Mouse (Mus musculus): ENCODE data around the gene Gm11549. TPM values are rescaled to one million over a fixed set of nuclear protein-coding genes. Genes with fewer than 3 reads are reported as not detected.

The Gm11549 gene
- polyA plus RNA-seq, 1 experiment, result not detected

DNA sequence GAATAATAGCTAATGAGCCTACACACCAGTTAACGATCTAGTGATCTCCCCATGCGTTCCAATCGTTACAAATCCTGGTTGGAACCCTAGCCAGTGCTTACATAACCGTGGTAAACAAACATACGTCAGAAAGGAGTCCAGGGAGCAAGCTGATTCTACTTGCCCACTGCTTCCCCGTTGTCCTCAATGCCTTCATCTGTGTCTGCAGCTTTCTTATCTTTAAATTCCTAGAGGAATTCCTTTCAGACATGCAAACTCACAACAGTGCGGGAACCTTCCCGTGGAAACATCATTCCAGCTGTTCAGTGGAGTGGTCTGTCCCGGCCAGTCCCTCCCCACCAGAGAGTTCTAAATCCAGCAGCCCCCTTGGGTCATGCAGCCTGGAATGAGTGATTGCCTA, 38.7 kb downstream of the Gm11549 start:
- Histone ChIP-seq H3K36me3 (ENCODE audit: control insufficient read depth, insufficient read depth) (no peaks in the 10 kb centered on the region), H3ac (ENCODE audit: control insufficient read depth, insufficient read length) (no peak overlapping the region), H3K4me2 (ENCODE audit: low read depth) (no peak overlapping the region), H3K27me3 (ENCODE audit: control insufficient read depth, insufficient read depth, insufficient read length) (no peaks in the 10 kb centered on the region), H3K79me2 (ENCODE audit: control insufficient read depth, insufficient read depth) (no peaks in the 10 kb centered on the region), H3K4me3 (no peak overlapping the region)
- no peak for TF ChIP-seq POLR2A (IDR thresholded peaks at IDR 0.05; ENCODE audit: insufficient read length, low read depth)
- no peak for TF ChIP-seq MYOG (IDR thresholded peaks at IDR 0.05; ENCODE audit: control insufficient read depth in 1 of 3, insufficient read depth in 1 of 3, insufficient read length in 2 of 3, low read depth in 2 of 3)
- no peak for TF ChIP-seq POLR2AphosphoS2 (IDR thresholded peaks at IDR 0.05; ENCODE audit: insufficient read length, low read depth)
- TF ChIP-seq MYOD1 (IDR thresholded peaks at IDR 0.05; ENCODE audit: control insufficient read depth in 1 of 3, insufficient read length in 2 of 3, low read depth in 2 of 3), result no peak
- TF ChIP-seq E2F4 (IDR thresholded peaks at IDR 0.05; ENCODE audit: insufficient read depth), result no peak
- TF ChIP-seq SRF (IDR thresholded peaks at IDR 0.05; ENCODE audit: control insufficient read depth, insufficient read length, low read depth), result no peak
- no peak for TF ChIP-seq CEBPB (IDR thresholded peaks at IDR 0.05; ENCODE audit: insufficient read depth, poor library complexity, severe bottlenecking)
- no peak for TF ChIP-seq USF1 (IDR thresholded peaks at IDR 0.05; ENCODE audit: low read depth)
- no peak for TF ChIP-seq TCF12 (IDR thresholded peaks at IDR 0.05; ENCODE audit: insufficient read depth, poor library complexity, severe bottlenecking)
- TF ChIP-seq TCF3 (IDR thresholded peaks at IDR 0.05; ENCODE audit: insufficient read length, low read depth), result no peak
- TF ChIP-seq REST (IDR thresholded peaks at IDR 0.05; ENCODE audit: insufficient read depth, insufficient read length), result no peak
- TF ChIP-seq MAX (IDR thresholded peaks at IDR 0.05; ENCODE audit: low read depth), result no peak

DNA sequence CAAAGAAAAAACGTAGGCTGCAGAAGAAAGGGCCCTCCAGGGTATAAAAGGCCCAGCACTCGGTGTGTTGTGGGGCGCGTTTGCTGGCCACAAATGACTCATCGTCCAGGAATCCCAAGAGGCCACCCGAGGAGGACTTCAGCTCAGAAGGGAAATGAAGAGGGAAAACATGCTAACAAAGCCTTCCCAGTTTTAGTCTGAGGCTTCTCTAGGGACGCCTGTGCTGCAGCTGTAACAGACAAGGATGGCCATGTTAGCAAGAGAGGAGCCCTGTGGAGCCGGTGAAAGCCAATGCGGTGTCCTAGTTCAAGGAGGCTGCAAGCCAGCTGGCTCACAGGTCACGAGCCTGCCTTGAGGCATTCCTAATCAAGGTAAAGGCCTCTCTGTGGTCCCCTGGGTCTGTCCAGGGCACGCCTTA, 39.8 kb downstream of the Gm11549 start:
- Histone ChIP-seq H3ac (ENCODE audit: control insufficient read depth, insufficient read length) (no peak overlapping the region), H3K4me3 (no peak overlapping the region), H3K27me3 (ENCODE audit: control insufficient read depth, insufficient read depth, insufficient read length) (no peaks in the 10 kb centered on the region), H3K79me2 (ENCODE audit: control insufficient read depth, insufficient read depth) (no peaks in the 10 kb centered on the region), H3K4me2 (ENCODE audit: low read depth) (peak overlapping the region; percentile 87), H3K36me3 (ENCODE audit: control insufficient read depth, insufficient read depth) (no peaks in the 10 kb centered on the region)
- peak in 2 of 3 experiments; percentile 0 to 16 for TF ChIP-seq MYOD1 (IDR thresholded peaks at IDR 0.05; ENCODE audit: control insufficient read depth in 1 of 3, insufficient read length in 2 of 3, low read depth in 2 of 3)
- TF ChIP-seq MAX (IDR thresholded peaks at IDR 0.05; ENCODE audit: low read depth), result no peak
- peak in 2 of 3 experiments; percentile 2 to 37 for TF ChIP-seq MYOG (IDR thresholded peaks at IDR 0.05; ENCODE audit: control insufficient read depth in 1 of 3, insufficient read depth in 1 of 3, insufficient read length in 2 of 3, low read depth in 2 of 3)

DNA sequence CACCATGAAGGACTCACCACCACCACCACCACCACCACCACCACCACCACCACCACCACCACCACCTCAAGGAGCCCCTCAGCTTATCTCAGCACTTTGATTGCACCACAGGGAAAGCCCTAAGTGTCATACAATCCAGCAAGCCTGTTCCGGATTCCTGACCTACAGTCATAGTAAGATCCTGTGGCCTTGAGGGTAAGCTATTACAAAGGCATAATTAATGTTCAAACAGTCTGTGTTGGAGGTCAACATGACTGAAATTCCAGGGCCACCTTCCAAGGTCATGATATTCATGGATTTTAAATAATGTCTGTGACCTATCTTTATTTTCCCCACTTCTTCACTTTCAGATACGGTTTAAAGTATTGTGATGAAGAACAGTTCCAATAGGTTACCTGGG, 41.1 kb downstream of the Gm11549 start:
- Histone ChIP-seq H3K4me2 (ENCODE audit: low read depth) (no peak overlapping the region), H3ac (ENCODE audit: control insufficient read depth, insufficient read length) (no peak overlapping the region), H3K4me3 (no peak overlapping the region), H3K36me3 (ENCODE audit: control insufficient read depth, insufficient read depth) (no peaks in the 10 kb centered on the region), H3K27me3 (ENCODE audit: control insufficient read depth, insufficient read depth, insufficient read length) (no peaks in the 10 kb centered on the region), H3K79me2 (ENCODE audit: control insufficient read depth, insufficient read depth) (no peaks in the 10 kb centered on the region)
- TF ChIP-seq MAX (IDR thresholded peaks at IDR 0.05; ENCODE audit: low read depth) (no peak), TCF12 (IDR thresholded peaks at IDR 0.05; ENCODE audit: insufficient read depth, poor library complexity, severe bottlenecking) (no peak), MYOG (IDR thresholded peaks at IDR 0.05; ENCODE audit: control insufficient read depth in 1 of 3, insufficient read depth in 1 of 3, insufficient read length in 2 of 3, low read depth in 2 of 3) (no peak), CEBPB (IDR thresholded peaks at IDR 0.05; ENCODE audit: insufficient read depth, poor library complexity, severe bottlenecking) (no peak), E2F4 (IDR thresholded peaks at IDR 0.05; ENCODE audit: insufficient read depth) (no peak), POLR2A (IDR thresholded peaks at IDR 0.05; ENCODE audit: insufficient read length, low read depth) (no peak)

DNA sequence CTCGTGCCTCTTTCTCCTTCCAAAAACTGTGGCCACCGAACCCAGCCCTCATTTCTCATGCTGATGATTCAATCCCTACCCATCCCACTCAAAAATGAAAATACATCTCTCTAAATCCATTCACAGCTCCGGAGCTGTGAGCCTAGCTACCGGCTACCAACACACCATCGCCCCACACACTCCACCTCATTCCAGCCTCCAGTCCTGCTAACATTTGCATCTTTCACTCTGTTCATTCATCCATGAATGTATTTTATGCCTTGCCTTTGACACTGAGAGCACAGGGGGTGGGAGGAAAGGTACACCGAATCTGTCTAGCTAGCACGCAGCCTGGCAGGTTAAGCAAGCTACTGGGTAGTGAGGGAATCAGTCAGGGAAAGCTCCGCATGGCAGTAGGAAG, 42.8 kb downstream of the Gm11549 start:
- peaks cover 16% of the 10 kb centered on the region for H3K79me2 ChIP-seq (ENCODE audit: control insufficient read depth, insufficient read depth)
- H3K4me3 ChIP-seq, result no peak overlapping the region
- H3ac ChIP-seq (ENCODE audit: control insufficient read depth, insufficient read length), result no peak overlapping the region
- H3K4me2 ChIP-seq (ENCODE audit: low read depth), result no peak overlapping the region
- H3K27me3 ChIP-seq (ENCODE audit: control insufficient read depth, insufficient read depth, insufficient read length), result no peaks in the 10 kb centered on the region
- no peaks in the 10 kb centered on the region for H3K36me3 ChIP-seq (ENCODE audit: control insufficient read depth, insufficient read depth)
- TF ChIP-seq MYOG (IDR thresholded peaks at IDR 0.05; ENCODE audit: control insufficient read depth in 1 of 3, insufficient read depth in 1 of 3, insufficient read length in 2 of 3, low read depth in 2 of 3), result no peak
- no peak for TF ChIP-seq USF1 (IDR thresholded peaks at IDR 0.05; ENCODE audit: low read depth)
- TF ChIP-seq TCF3 (IDR thresholded peaks at IDR 0.05; ENCODE audit: insufficient read length, low read depth), result no peak
- TF ChIP-seq CEBPB (IDR thresholded peaks at IDR 0.05; ENCODE audit: insufficient read depth, poor library complexity, severe bottlenecking), result no peak
- no peak for TF ChIP-seq POLR2AphosphoS2 (IDR thresholded peaks at IDR 0.05; ENCODE audit: insufficient read length, low read depth)
- TF ChIP-seq MAX (IDR thresholded peaks at IDR 0.05; ENCODE audit: low read depth), result no peak
- TF ChIP-seq REST (IDR thresholded peaks at IDR 0.05; ENCODE audit: insufficient read depth, insufficient read length), result no peak
- TF ChIP-seq TCF12 (IDR thresholded peaks at IDR 0.05; ENCODE audit: insufficient read depth, poor library complexity, severe bottlenecking), result no peak
- TF ChIP-seq SRF (IDR thresholded peaks at IDR 0.05; ENCODE audit: control insufficient read depth, insufficient read length, low read depth), result no peak

DNA sequence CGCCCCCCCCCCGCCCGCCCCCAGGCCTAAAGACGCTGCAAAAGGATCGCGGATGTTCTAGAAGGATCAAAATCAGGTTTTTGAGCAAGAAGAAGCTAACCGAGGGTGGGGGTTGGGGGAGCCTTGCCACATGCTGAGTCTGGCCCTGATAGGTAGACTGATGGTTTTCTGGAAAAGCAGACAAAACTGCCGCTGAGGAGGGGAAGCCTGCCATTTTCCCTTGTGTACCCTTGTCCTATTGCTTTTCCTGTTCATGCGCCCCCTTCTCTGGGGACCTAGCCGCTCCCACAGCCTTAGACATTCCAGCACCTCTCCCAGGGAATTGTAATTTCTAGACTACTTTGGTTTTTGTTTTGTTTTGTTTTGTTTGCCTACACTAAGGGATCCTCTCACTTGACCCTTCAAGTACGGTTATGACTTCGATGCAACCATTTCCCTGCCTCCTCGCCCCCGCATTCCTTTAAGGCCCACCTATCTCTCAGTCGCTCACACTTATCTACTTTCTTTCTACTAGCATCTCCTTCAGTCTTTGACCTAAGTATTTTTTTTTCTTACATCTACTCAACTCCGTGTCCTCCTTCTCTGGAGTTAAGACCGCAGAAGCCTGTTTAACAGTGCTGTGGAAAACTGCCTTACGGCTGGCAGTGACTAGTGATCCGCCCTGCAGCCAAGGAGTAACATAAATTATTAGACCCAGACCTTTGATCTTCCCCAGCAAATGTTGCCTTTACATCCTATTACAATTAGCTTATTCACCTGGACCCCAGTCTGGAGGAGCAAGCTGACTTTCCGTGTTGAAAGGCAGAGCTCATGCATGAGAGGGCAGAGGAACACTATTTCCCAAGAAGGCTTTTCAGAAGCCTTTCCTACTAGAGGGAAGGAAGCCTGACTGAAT, 45.1 kb downstream of the Gm11549 start:
- no peaks in the 10 kb centered on the region for H3K36me3 ChIP-seq (ENCODE audit: control insufficient read depth, insufficient read depth)
- H3ac ChIP-seq (ENCODE audit: control insufficient read depth, insufficient read length), result peak overlapping the region; percentile 29
- H3K4me2 ChIP-seq (ENCODE audit: low read depth), result peak overlapping the region; percentile 77
- H3K4me3 ChIP-seq, result peak overlapping the region; percentile 90
- H3K79me2 ChIP-seq (ENCODE audit: control insufficient read depth, insufficient read depth), result peaks cover 39% of the 10 kb centered on the region
- H3K27me3 ChIP-seq (ENCODE audit: control insufficient read depth, insufficient read depth, insufficient read length), result no peaks in the 10 kb centered on the region
- no peak for TF ChIP-seq E2F4 (IDR thresholded peaks at IDR 0.05; ENCODE audit: insufficient read depth)
- no peak for TF ChIP-seq TCF12 (IDR thresholded peaks at IDR 0.05; ENCODE audit: insufficient read depth, poor library complexity, severe bottlenecking)
- TF ChIP-seq SRF (IDR thresholded peaks at IDR 0.05; ENCODE audit: control insufficient read depth, insufficient read length, low read depth), result no peak
- TF ChIP-seq USF1 (IDR thresholded peaks at IDR 0.05; ENCODE audit: low read depth), result no peak
- no peak for TF ChIP-seq POLR2AphosphoS2 (IDR thresholded peaks at IDR 0.05; ENCODE audit: insufficient read length, low read depth)
- no peak for TF ChIP-seq REST (IDR thresholded peaks at IDR 0.05; ENCODE audit: insufficient read depth, insufficient read length)
- TF ChIP-seq MYOG (IDR thresholded peaks at IDR 0.05; ENCODE audit: control insufficient read depth in 1 of 3, insufficient read depth in 1 of 3, insufficient read length in 2 of 3, low read depth in 2 of 3), result no peak
- TF ChIP-seq MYOD1 (IDR thresholded peaks at IDR 0.05; ENCODE audit: control insufficient read depth in 1 of 3, insufficient read length in 2 of 3, low read depth in 2 of 3), result no peak
- no peak for TF ChIP-seq MAX (IDR thresholded peaks at IDR 0.05; ENCODE audit: low read depth)
- TF ChIP-seq TCF3 (IDR thresholded peaks at IDR 0.05; ENCODE audit: insufficient read length, low read depth), result no peak
- no peak for TF ChIP-seq POLR2A (IDR thresholded peaks at IDR 0.05; ENCODE audit: insufficient read length, low read depth)
- TF ChIP-seq CEBPB (IDR thresholded peaks at IDR 0.05; ENCODE audit: insufficient read depth, poor library complexity, severe bottlenecking), result no peak

All from myocyte (in vitro differentiated cells).